Mouse (Mus musculus) kidney, adult 2 months (tissue): ENCODE results near the gene Ino80d.
"Not testable (repeated sequence)": the region's sequence is repeated elsewhere in the genome, so short reads cannot be mapped to it uniquely, and the experiment has no call there.

Experiments used
- CTCF ChIP-seq: fragments of 200-500 bp; conservative IDR thresholded peaks from 2 replicates; pipeline ENCODE4 v1.5.1; 2011; ENCODE audit warnings: low read depth, mild to moderate bottlenecking, control low read depth, low read length, moderate library complexity, mixed read lengths; ENCODE audit not compliant: insufficient read depth, insufficient read length
- POLR2A ChIP-seq: fragments of 200-500 bp; IDR thresholded peaks from one replicate; pipeline ENCODE4 v1.6.1; 2011; ENCODE audit warnings: low read depth, low read length, control low read depth

DNA sequence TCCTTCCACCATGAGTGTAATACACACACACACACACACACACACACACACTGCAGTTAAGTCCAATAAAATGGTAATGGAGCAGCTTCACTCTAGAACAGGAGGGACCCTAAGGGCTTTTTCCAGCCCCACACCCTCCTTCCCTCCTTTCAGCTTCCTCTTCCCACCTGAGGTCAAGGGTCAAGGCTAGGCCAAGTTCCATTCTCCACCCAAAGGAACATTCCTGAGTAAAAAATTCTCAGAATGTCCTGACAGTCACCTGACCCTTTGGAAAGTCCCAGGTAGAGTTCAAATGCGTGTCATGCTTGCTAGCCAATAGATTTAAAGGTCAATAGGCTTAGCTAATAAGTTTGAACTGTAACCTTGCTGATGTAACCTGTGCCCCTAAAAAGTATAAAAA is 24.1 kb upstream of the Ino80d start:
- not testable (repeated sequence) for TF ChIP-seq CTCF, POLR2A
